Mouse (Mus musculus) liver, embryonic 14.5 days (tissue): Measurements from ENCODE around the gene Ss18l1.

Experiments
- CTCF ChIP-seq: IDR thresholded peaks from 2 replicates; pipeline ENCODE4 v1.5.1; 2016; ENCODE audit warnings: antibody characterized with exemption, low read depth, control low read depth
- EP300 ChIP-seq: IDR thresholded peaks from 2 replicates; pipeline ENCODE4 v1.6.1; 2016; ENCODE audit warnings: antibody characterized with exemption, low read depth

- TF ChIP-seq CTCF (no peak), EP300 (no peak)
Observed at GRCm38 (mm10) chr2:180034753-180035152, 7.6 kb upstream of the Ss18l1 start.
